Mouse (Mus musculus): Measurements from ENCODE around the gene Magi3. TPM values are rescaled to one million over a fixed set of nuclear protein-coding genes. Genes with fewer than 3 reads are reported as not detected.

Magi3 gene
- polyA plus RNA-seq, 1 experiment from 2014 or later, result 1.5 TPM

GRCm38 (mm10) chr3:104221156-104221555 is 982 bp upstream of the Magi3 start:
- peak overlapping the region; percentile 50; the same call in 1 of the 2 replicates for H3K27ac ChIP-seq (ENCODE audit: low read length)

GRCm38 (mm10) chr3:104219531-104220294 is 461 bp downstream of the Magi3 start:
- Histone ChIP-seq H3K9ac (ENCODE audit: low read depth, low read length) (peak overlapping the region; percentile 75), H3K9me3 (replicated peaks; ENCODE audit: control insufficient read depth, low read length) (no peaks in the 10 kb centered on the region), H3K4me1 (ENCODE audit: control insufficient read depth, low read depth, low read length) (peaks cover 19% of the 10 kb centered on the region), H3K4me2 (ENCODE audit: low read depth, low read length) (peak overlapping the region; percentile 91), H3K27ac (ENCODE audit: low read length) (peak overlapping the region; percentile 87), H3K27me3 (ENCODE audit: control insufficient read depth, insufficient read depth, low read depth, low read length) (peaks cover 21% of the 10 kb centered on the region), H3K4me3 (ENCODE audit: low read depth, low read length) (peak overlapping the region; percentile 77), H3K36me3 (ENCODE audit: control insufficient read depth, insufficient read depth) (no peaks in the 10 kb centered on the region)
- ATAC-seq (ENCODE audit: low read depth), result no peak
- WGBS (ENCODE audit: insufficient replicate concordance), result under 1% methylated on average over 95 of the region's 107 CpGs

More at GRCm38 (mm10) chr3:104221156-104221555, 982 bp upstream of the Magi3 start:
- H3K27me3 ChIP-seq (ENCODE audit: control insufficient read depth, insufficient read depth, low read depth, low read length), result peaks cover 21% of the 10 kb centered on the region
- 7% methylated on average over 11 of the region's 11 CpGs for WGBS (ENCODE audit: insufficient replicate concordance)
- H3K9ac ChIP-seq (ENCODE audit: low read depth, low read length), result peak overlapping the region; percentile 62
- no peak for ATAC-seq (ENCODE audit: low read depth)
- no peaks in the 10 kb centered on the region for H3K9me3 ChIP-seq (replicated peaks; ENCODE audit: control insufficient read depth, low read length)
- H3K4me2 ChIP-seq (ENCODE audit: low read depth, low read length), result peak overlapping the region; percentile 91
- H3K36me3 ChIP-seq (ENCODE audit: control insufficient read depth, insufficient read depth), result no peaks in the 10 kb centered on the region
- H3K4me3 ChIP-seq (ENCODE audit: low read depth, low read length), result peak overlapping the region; percentile 77
- H3K4me1 ChIP-seq (ENCODE audit: control insufficient read depth, low read depth, low read length), result peaks cover 19% of the 10 kb centered on the region

GRCm38 (mm10) chr3:104218926-104219325 is 1.2 kb downstream of the Magi3 start:
- Histone ChIP-seq H3K4me2 (ENCODE audit: low read depth, low read length) (peak overlapping the region; percentile 91), H3K4me1 (ENCODE audit: control insufficient read depth, low read depth, low read length) (peaks cover 19% of the 10 kb centered on the region), H3K9me3 (replicated peaks; ENCODE audit: control insufficient read depth, low read length) (no peaks in the 10 kb centered on the region), H3K4me3 (ENCODE audit: low read depth, low read length) (peak overlapping the region; percentile 77), H3K27me3 (ENCODE audit: control insufficient read depth, insufficient read depth, low read depth, low read length) (peaks cover 21% of the 10 kb centered on the region), H3K27ac (ENCODE audit: low read length) (no peak overlapping the region), H3K9ac (ENCODE audit: low read depth, low read length) (peak overlapping the region; percentile 75), H3K36me3 (ENCODE audit: control insufficient read depth, insufficient read depth) (no peaks in the 10 kb centered on the region)
- 3% methylated on average over 15 of the region's 15 CpGs for WGBS (ENCODE audit: insufficient replicate concordance)
- ATAC-seq (ENCODE audit: low read depth), result no peak

- peak overlapping the region; percentile 15; the same call in 1 of the 2 replicates for H3K4me2 ChIP-seq (ENCODE audit: low read depth, low read length)
- WGBS (ENCODE audit: insufficient replicate concordance), result 39% methylated on average over 2 of the region's 2 CpGs
- no peaks in the 10 kb centered on the region for H3K36me3 ChIP-seq (ENCODE audit: control insufficient read depth, insufficient read depth)
- H3K4me3 ChIP-seq (ENCODE audit: low read depth, low read length), result no peak overlapping the region
- no peaks in the 10 kb centered on the region for H3K9me3 ChIP-seq (replicated peaks; ENCODE audit: control insufficient read depth, low read length)
- no peaks in the 10 kb centered on the region; the same call in 1 of the 2 replicates for H3K4me1 ChIP-seq (ENCODE audit: control insufficient read depth, low read depth, low read length)
- ATAC-seq (ENCODE audit: low read depth), result peak; percentile 60
- H3K9ac ChIP-seq (ENCODE audit: low read depth, low read length), result no peak overlapping the region
- peak overlapping the region; percentile 50; the same call in 1 of the 2 replicates for H3K27ac ChIP-seq (ENCODE audit: low read length)
- no peaks in the 10 kb centered on the region for H3K27me3 ChIP-seq (ENCODE audit: control insufficient read depth, insufficient read depth, low read depth, low read length)
These were observed 30.4 kb downstream of the Magi3 start for GRCm38 (mm10) chr3:104189823-104190222.

GRCm38 (mm10) chr3:104189234-104189633 is 30.9 kb downstream of the Magi3 start:
- peak overlapping the region; percentile 15; the same call in 1 of the 2 replicates for H3K4me2 ChIP-seq (ENCODE audit: low read depth, low read length)
- H3K9ac ChIP-seq (ENCODE audit: low read depth, low read length), result no peak overlapping the region
- H3K27ac ChIP-seq (ENCODE audit: low read length), result peak overlapping the region; percentile 50; the same call in 1 of the 2 replicates
- no peak for ATAC-seq (ENCODE audit: low read depth)
- H3K9me3 ChIP-seq (replicated peaks; ENCODE audit: control insufficient read depth, low read length), result no peaks in the 10 kb centered on the region
- H3K27me3 ChIP-seq (ENCODE audit: control insufficient read depth, insufficient read depth, low read depth, low read length), result no peaks in the 10 kb centered on the region
- 47% methylated on average over 1 of the region's 1 CpGs for WGBS (ENCODE audit: insufficient replicate concordance)
- H3K4me1 ChIP-seq (ENCODE audit: control insufficient read depth, low read depth, low read length), result no peaks in the 10 kb centered on the region; the same call in 1 of the 2 replicates
- H3K4me3 ChIP-seq (ENCODE audit: low read depth, low read length), result no peak overlapping the region
- H3K36me3 ChIP-seq (ENCODE audit: control insufficient read depth, insufficient read depth), result no peaks in the 10 kb centered on the region

- Histone ChIP-seq H3K27me3 (ENCODE audit: control insufficient read depth, insufficient read depth, low read depth, low read length) (no peaks in the 10 kb centered on the region), H3K4me3 (ENCODE audit: low read depth, low read length) (no peak overlapping the region), H3K36me3 (ENCODE audit: control insufficient read depth, insufficient read depth) (no peaks in the 10 kb centered on the region), H3K9me3 (replicated peaks; ENCODE audit: control insufficient read depth, low read length) (no peaks in the 10 kb centered on the region), H3K9ac (ENCODE audit: low read depth, low read length) (no peak overlapping the region), H3K27ac (ENCODE audit: low read length) (no peak overlapping the region), H3K4me2 (ENCODE audit: low read depth, low read length) (no peak overlapping the region), H3K4me1 (ENCODE audit: control insufficient read depth, low read depth, low read length) (no peaks in the 10 kb centered on the region; the same call in 1 of the 2 replicates)
- ATAC-seq (ENCODE audit: low read depth), result no peak
- WGBS (ENCODE audit: insufficient replicate concordance), result 64% methylated on average over 2 of the region's 2 CpGs
These were observed 35.9 kb downstream of the Magi3 start for GRCm38 (mm10) chr3:104184270-104184669.

- Histone ChIP-seq H3K4me2 (ENCODE audit: low read depth, low read length) (no peak overlapping the region), H3K9ac (ENCODE audit: low read depth, low read length) (no peak overlapping the region), H3K9me3 (replicated peaks; ENCODE audit: control insufficient read depth, low read length) (no peaks in the 10 kb centered on the region), H3K27me3 (ENCODE audit: control insufficient read depth, insufficient read depth, low read depth, low read length) (no peaks in the 10 kb centered on the region), H3K4me1 (ENCODE audit: control insufficient read depth, low read depth, low read length) (no peaks in the 10 kb centered on the region), H3K27ac (ENCODE audit: low read length) (no peak overlapping the region), H3K36me3 (ENCODE audit: control insufficient read depth, insufficient read depth) (no peaks in the 10 kb centered on the region), H3K4me3 (ENCODE audit: low read depth, low read length) (no peak overlapping the region)
- no peak for ATAC-seq (ENCODE audit: low read depth)
- 46% methylated on average over 2 of the region's 2 CpGs for WGBS (ENCODE audit: insufficient replicate concordance)
These were observed 36.5 kb downstream of the Magi3 start for GRCm38 (mm10) chr3:104183656-104184055.

GRCm38 (mm10) chr3:104182711-104183110 is 37.5 kb downstream of the Magi3 start:
- Histone ChIP-seq H3K27me3 (ENCODE audit: control insufficient read depth, insufficient read depth, low read depth, low read length) (no peaks in the 10 kb centered on the region), H3K36me3 (ENCODE audit: control insufficient read depth, insufficient read depth) (no peaks in the 10 kb centered on the region), H3K9ac (ENCODE audit: low read depth, low read length) (no peak overlapping the region), H3K9me3 (replicated peaks; ENCODE audit: control insufficient read depth, low read length) (no peaks in the 10 kb centered on the region), H3K4me1 (ENCODE audit: control insufficient read depth, low read depth, low read length) (no peaks in the 10 kb centered on the region), H3K27ac (ENCODE audit: low read length) (no peak overlapping the region), H3K4me2 (ENCODE audit: low read depth, low read length) (no peak overlapping the region), H3K4me3 (ENCODE audit: low read depth, low read length) (no peak overlapping the region)
- no peak for ATAC-seq (ENCODE audit: low read depth)

GRCm38 (mm10) chr3:104161347-104161746 is 58.8 kb downstream of the Magi3 start:
- 69% methylated on average over 3 of the region's 3 CpGs for WGBS (ENCODE audit: insufficient replicate concordance)
- Histone ChIP-seq H3K27me3 (ENCODE audit: control insufficient read depth, insufficient read depth, low read depth, low read length) (no peaks in the 10 kb centered on the region), H3K4me1 (ENCODE audit: control insufficient read depth, low read depth, low read length) (no peaks in the 10 kb centered on the region), H3K36me3 (ENCODE audit: control insufficient read depth, insufficient read depth) (no peaks in the 10 kb centered on the region), H3K4me3 (ENCODE audit: low read depth, low read length) (no peak overlapping the region), H3K9ac (ENCODE audit: low read depth, low read length) (no peak overlapping the region), H3K27ac (ENCODE audit: low read length) (no peak overlapping the region), H3K4me2 (ENCODE audit: low read depth, low read length) (no peak overlapping the region), H3K9me3 (replicated peaks; ENCODE audit: control insufficient read depth, low read length) (no peaks in the 10 kb centered on the region)
- ATAC-seq (ENCODE audit: low read depth), result no peak
